Mouse (Mus musculus): ENCODE results near the gene Olfr1416. TPM values are rescaled to one million over a fixed set of nuclear protein-coding genes. Genes with fewer than 3 reads are reported as not detected.

Olfr1416 gene
- polyA plus RNA-seq, 1 experiment from 2014 or later, result not detected

- Histone ChIP-seq H3K4me1 (replicated peaks; ENCODE audit: insufficient read depth, low read length) (no peaks in the 10 kb centered on the region), H3K36me3 (ENCODE audit: insufficient read depth, low read length) (no peaks in the 10 kb centered on the region), H3K27me3 (ENCODE audit: insufficient read depth, low read length) (no peaks in the 10 kb centered on the region), H3K4me2 (ENCODE audit: low read length) (no peak within 1 kb of the TSS), H3K27ac (no peak within 1 kb of the TSS), H3K9ac (ENCODE audit: low read depth, low read length) (no peak within 1 kb of the TSS), H3K9me3 (replicated peaks; ENCODE audit: low read length) (no peaks in the 10 kb centered on the region), H3K4me3 (replicated peaks; ENCODE audit: low read depth, low read length) (no peak within 1 kb of the TSS)
- 82% methylated on average over 2 of the region's 2 CpGs for WGBS
- DNase-seq (ENCODE audit: low spot score) (no peak), ATAC-seq (replicated peaks; ENCODE audit: low FRiP score, low read depth) (no peak)
- TF ChIP-seq CTCF (IDR thresholded peaks at IDR 0.05; ENCODE audit: low read depth), result no peak
Observed at GRCm38 (mm10) chr1:92496001-92496400, 11.1 kb upstream of the Olfr1416 start, which contains the start of gene Olfr1415. Olfr1415 (minus strand) TSS chr1:92496101.

- H3K27me3 ChIP-seq (ENCODE audit: insufficient read depth, low read length), result no peaks in the 10 kb centered on the region
- H3K9ac ChIP-seq (ENCODE audit: low read depth, low read length), result peak overlapping the region; percentile 98
- 2% methylated on average over 10 of the region's 10 CpGs for WGBS
- DNase-seq (ENCODE audit: low spot score) (peak; percentile 46), ATAC-seq (replicated peaks; ENCODE audit: low FRiP score, low read depth) (peak; percentile 73)
- no peak for TF ChIP-seq CTCF (IDR thresholded peaks at IDR 0.05; ENCODE audit: low read depth)
- H3K4me2 ChIP-seq (ENCODE audit: low read length), result peak overlapping the region; percentile 66
- H3K4me3 ChIP-seq (replicated peaks; ENCODE audit: low read depth, low read length), result peak overlapping the region; percentile 91
- peaks cover 4% of the 10 kb centered on the region; the same call in 1 of the 2 replicates for H3K4me1 ChIP-seq (replicated peaks; ENCODE audit: insufficient read depth, low read length)
- peak overlapping the region; percentile 55 for H3K27ac ChIP-seq
- H3K9me3 ChIP-seq (replicated peaks; ENCODE audit: low read length), result no peaks in the 10 kb centered on the region
- H3K36me3 ChIP-seq (ENCODE audit: insufficient read depth, low read length), result 0 out of 2 replicates have a peak, but pooled peaks cover 16% of the 10 kb centered on the region
Observed at GRCm38 (mm10) chr1:92474066-92474578, 10.8 kb downstream of the Olfr1416 start.

- WGBS, result under 1% methylated on average over 67 of the region's 67 CpGs
- Histone ChIP-seq H3K9me3 (replicated peaks; ENCODE audit: low read length) (no peaks in the 10 kb centered on the region), H3K27me3 (ENCODE audit: insufficient read depth, low read length) (no peaks in the 10 kb centered on the region), H3K27ac (peak within 1 kb of the TSS; percentile 71), H3K4me2 (ENCODE audit: low read length) (peak within 1 kb of the TSS; percentile 66), H3K4me1 (replicated peaks; ENCODE audit: insufficient read depth, low read length) (peaks cover 4% of the 10 kb centered on the region; the same call in 1 of the 2 replicates), H3K36me3 (ENCODE audit: insufficient read depth, low read length) (0 out of 2 replicates have a peak, but pooled peaks cover 19% of the 10 kb centered on the region), H3K9ac (ENCODE audit: low read depth, low read length) (peak within 1 kb of the TSS; percentile 98), H3K4me3 (replicated peaks; ENCODE audit: low read depth, low read length) (peak within 1 kb of the TSS; percentile 91)
- ATAC-seq (replicated peaks; ENCODE audit: low FRiP score, low read depth) (peak; percentile 93), DNase-seq (ENCODE audit: low spot score) (peak; percentile 95)
- TF ChIP-seq CTCF (IDR thresholded peaks at IDR 0.05; ENCODE audit: low read depth), result no peak
Observed at GRCm38 (mm10) chr1:92473165-92474041, 11.5 kb downstream of the Olfr1416 start, which contains the start of gene Ndufa10. Ndufa10 (minus strand) TSS chr1:92473860.

- H3K9ac ChIP-seq (ENCODE audit: low read depth, low read length), result no peak overlapping the region
- H3K4me2 ChIP-seq (ENCODE audit: low read length), result no peak overlapping the region
- H3K27ac ChIP-seq, result no peak overlapping the region
- WGBS, result 77% methylated on average over 4 of the region's 4 CpGs
- ATAC-seq (replicated peaks; ENCODE audit: low FRiP score, low read depth), result no peak
- TF ChIP-seq CTCF (IDR thresholded peaks at IDR 0.05; ENCODE audit: low read depth), result no peak
- H3K9me3 ChIP-seq (replicated peaks; ENCODE audit: low read length), result no peaks in the 10 kb centered on the region
- DNase-seq (ENCODE audit: low spot score), result no peak
- H3K4me1 ChIP-seq (replicated peaks; ENCODE audit: insufficient read depth, low read length), result peaks cover 4% of the 10 kb centered on the region; the same call in 1 of the 2 replicates
- H3K36me3 ChIP-seq (ENCODE audit: insufficient read depth, low read length), result peaks cover 50% of the 10 kb centered on the region
- H3K4me3 ChIP-seq (replicated peaks; ENCODE audit: low read depth, low read length), result no peak overlapping the region
- H3K27me3 ChIP-seq (ENCODE audit: insufficient read depth, low read length), result no peaks in the 10 kb centered on the region
Observed at GRCm38 (mm10) chr1:92468891-92469290, 16.0 kb downstream of the Olfr1416 start.

- Histone ChIP-seq H3K4me2 (ENCODE audit: low read length) (no peak overlapping the region), H3K4me3 (replicated peaks; ENCODE audit: low read depth, low read length) (no peak overlapping the region), H3K4me1 (replicated peaks; ENCODE audit: insufficient read depth, low read length) (no peaks in the 10 kb centered on the region), H3K36me3 (ENCODE audit: insufficient read depth, low read length) (peaks cover 58% of the 10 kb centered on the region), H3K27ac (no peak overlapping the region), H3K9ac (ENCODE audit: low read depth, low read length) (no peak overlapping the region), H3K9me3 (replicated peaks; ENCODE audit: low read length) (no peaks in the 10 kb centered on the region), H3K27me3 (ENCODE audit: insufficient read depth, low read length) (no peaks in the 10 kb centered on the region)
- DNase-seq (ENCODE audit: low spot score) (no peak), ATAC-seq (replicated peaks; ENCODE audit: low FRiP score, low read depth) (no peak)
- 90% methylated on average over 6 of the region's 6 CpGs for WGBS
- no peak for TF ChIP-seq CTCF (IDR thresholded peaks at IDR 0.05; ENCODE audit: low read depth)
Observed at GRCm38 (mm10) chr1:92458416-92458815, 26.5 kb downstream of the Olfr1416 start.

GRCm38 (mm10) chr1:92457758-92458157 is 27.2 kb downstream of the Olfr1416 start:
- no peaks in the 10 kb centered on the region for H3K4me1 ChIP-seq (replicated peaks; ENCODE audit: insufficient read depth, low read length)
- no peaks in the 10 kb centered on the region for H3K27me3 ChIP-seq (ENCODE audit: insufficient read depth, low read length)
- no peak for DNase-seq (ENCODE audit: low spot score)
- no peak for ATAC-seq (replicated peaks; ENCODE audit: low FRiP score, low read depth)
- H3K4me3 ChIP-seq (replicated peaks; ENCODE audit: low read depth, low read length), result no peak overlapping the region
- no peak overlapping the region for H3K4me2 ChIP-seq (ENCODE audit: low read length)
- H3K27ac ChIP-seq, result no peak overlapping the region
- H3K36me3 ChIP-seq (ENCODE audit: insufficient read depth, low read length), result peaks cover 60% of the 10 kb centered on the region
- no peak overlapping the region for H3K9ac ChIP-seq (ENCODE audit: low read depth, low read length)
- no peaks in the 10 kb centered on the region for H3K9me3 ChIP-seq (replicated peaks; ENCODE audit: low read length)
- TF ChIP-seq CTCF (IDR thresholded peaks at IDR 0.05; ENCODE audit: low read depth), result no peak
